Mouse (Mus musculus): ENCODE data around the gene Dlx5. TPM values are rescaled to one million over a fixed set of nuclear protein-coding genes. Genes with fewer than 3 reads are reported as not detected.

Dlx5 gene
- polyA plus RNA-seq, 1 experiment from 2014 or later, result not detected

- Histone ChIP-seq H3K4me3 (ENCODE audit: inconsistent target) (no peak overlapping the region), H3K36me3 (ENCODE audit: inconsistent target) (no peaks in the 10 kb centered on the region), H3K79me2 (ENCODE audit: inconsistent target) (no peaks in the 10 kb centered on the region), H3K27ac (no peak overlapping the region)
- WGBS (ENCODE audit: missing documents), result 7% methylated on average over 44 of the region's 44 CpGs
Measured at GRCm38 (mm10) chr6:6879371-6880325, 2.2 kb downstream of the Dlx5 start.

- Histone ChIP-seq H3K79me2 (ENCODE audit: inconsistent target) (no peaks in the 10 kb centered on the region), H3K27ac (no peak overlapping the region), H3K36me3 (ENCODE audit: inconsistent target) (no peaks in the 10 kb centered on the region), H3K4me3 (ENCODE audit: inconsistent target) (no peak overlapping the region)
- 7% methylated on average over 14 of the region's 14 CpGs for WGBS (ENCODE audit: missing documents)
Measured at GRCm38 (mm10) chr6:6878841-6879291, 3.0 kb downstream of the Dlx5 start.

GRCm38 (mm10) chr6:6877981-6878840 lies 3.7 kb downstream of the Dlx5 start:
- no peak overlapping the region for H3K27ac ChIP-seq
- H3K79me2 ChIP-seq (ENCODE audit: inconsistent target), result no peaks in the 10 kb centered on the region
- H3K36me3 ChIP-seq (ENCODE audit: inconsistent target), result no peaks in the 10 kb centered on the region
- H3K4me3 ChIP-seq (ENCODE audit: inconsistent target), result no peak overlapping the region
- WGBS (ENCODE audit: missing documents), result 8% methylated on average over 34 of the region's 34 CpGs

- Histone ChIP-seq H3K79me2 (ENCODE audit: inconsistent target) (no peaks in the 10 kb centered on the region), H3K27ac (no peak overlapping the region), H3K4me3 (ENCODE audit: inconsistent target) (no peak overlapping the region), H3K36me3 (ENCODE audit: inconsistent target) (no peaks in the 10 kb centered on the region)
- WGBS (ENCODE audit: missing documents), result 12% methylated on average over 5 of the region's 5 CpGs
Measured at GRCm38 (mm10) chr6:6877346-6877910, 4.5 kb downstream of the Dlx5 start.

GRCm38 (mm10) chr6:6876731-6877130 lies 5.2 kb downstream of the Dlx5 start:
- no peaks in the 10 kb centered on the region for H3K79me2 ChIP-seq (ENCODE audit: inconsistent target)
- H3K36me3 ChIP-seq (ENCODE audit: inconsistent target), result no peaks in the 10 kb centered on the region
- WGBS (ENCODE audit: missing documents), result 8% methylated on average over 7 of the region's 7 CpGs
- H3K27ac ChIP-seq, result no peak overlapping the region
- H3K4me3 ChIP-seq (ENCODE audit: inconsistent target), result no peak overlapping the region

GRCm38 (mm10) chr6:6876231-6876630 lies 5.7 kb downstream of the Dlx5 start:
- Histone ChIP-seq H3K27ac (no peak overlapping the region), H3K79me2 (ENCODE audit: inconsistent target) (no peaks in the 10 kb centered on the region), H3K36me3 (ENCODE audit: inconsistent target) (no peaks in the 10 kb centered on the region), H3K4me3 (ENCODE audit: inconsistent target) (no peak overlapping the region)
- 15% methylated on average over 2 of the region's 2 CpGs for WGBS (ENCODE audit: missing documents)

- H3K4me3 ChIP-seq (ENCODE audit: inconsistent target), result no peak overlapping the region
- WGBS (ENCODE audit: missing documents), result 22% methylated on average over 8 of the region's 9 CpGs
- no peak overlapping the region for H3K27ac ChIP-seq
- no peaks in the 10 kb centered on the region for H3K36me3 ChIP-seq (ENCODE audit: inconsistent target)
- H3K79me2 ChIP-seq (ENCODE audit: inconsistent target), result no peaks in the 10 kb centered on the region
Measured at GRCm38 (mm10) chr6:6875676-6876075, 6.2 kb downstream of the Dlx5 start.

- Histone ChIP-seq H3K4me3 (ENCODE audit: inconsistent target) (no peak overlapping the region), H3K79me2 (ENCODE audit: inconsistent target) (no peaks in the 10 kb centered on the region), H3K27ac (no peak overlapping the region), H3K36me3 (ENCODE audit: inconsistent target) (no peaks in the 10 kb centered on the region)
- 10% methylated on average over 11 of the region's 11 CpGs for WGBS (ENCODE audit: missing documents)
Measured at GRCm38 (mm10) chr6:6875136-6875535, 6.7 kb downstream of the Dlx5 start.

GRCm38 (mm10) chr6:6874073-6874771 lies 7.7 kb downstream of the Dlx5 start:
- WGBS (ENCODE audit: missing documents), result 9% methylated on average over 25 of the region's 25 CpGs
- no peak overlapping the region for H3K27ac ChIP-seq
- no peak overlapping the region for H3K4me3 ChIP-seq (ENCODE audit: inconsistent target)
- no peaks in the 10 kb centered on the region for H3K79me2 ChIP-seq (ENCODE audit: inconsistent target)
- H3K36me3 ChIP-seq (ENCODE audit: inconsistent target), result no peaks in the 10 kb centered on the region

GRCm38 (mm10) chr6:6873476-6874072 lies 8.3 kb downstream of the Dlx5 start:
- H3K4me3 ChIP-seq (ENCODE audit: inconsistent target), result no peak overlapping the region
- 9% methylated on average over 19 of the region's 19 CpGs for WGBS (ENCODE audit: missing documents)
- H3K36me3 ChIP-seq (ENCODE audit: inconsistent target), result no peaks in the 10 kb centered on the region
- H3K79me2 ChIP-seq (ENCODE audit: inconsistent target), result no peaks in the 10 kb centered on the region
- H3K27ac ChIP-seq, result no peak overlapping the region

- H3K27ac ChIP-seq, result no peak overlapping the region
- H3K36me3 ChIP-seq (ENCODE audit: inconsistent target), result no peaks in the 10 kb centered on the region
- no peaks in the 10 kb centered on the region for H3K79me2 ChIP-seq (ENCODE audit: inconsistent target)
- WGBS (ENCODE audit: missing documents), result 9% methylated on average over 4 of the region's 5 CpGs
- no peak overlapping the region for H3K4me3 ChIP-seq (ENCODE audit: inconsistent target)
Measured at GRCm38 (mm10) chr6:6872873-6873272, 9.0 kb downstream of the Dlx5 start.

- Histone ChIP-seq H3K36me3 (ENCODE audit: inconsistent target) (no peaks in the 10 kb centered on the region), H3K79me2 (ENCODE audit: inconsistent target) (no peaks in the 10 kb centered on the region), H3K4me3 (ENCODE audit: inconsistent target) (no peak overlapping the region), H3K27ac (no peak overlapping the region)
- 19% methylated on average over 4 of the region's 5 CpGs for WGBS (ENCODE audit: missing documents)
Measured at GRCm38 (mm10) chr6:6871692-6872091, 10.2 kb downstream of the Dlx5 start.

- 7% methylated on average over 7 of the region's 7 CpGs for WGBS (ENCODE audit: missing documents)
- Histone ChIP-seq H3K36me3 (ENCODE audit: inconsistent target) (no peaks in the 10 kb centered on the region), H3K4me3 (ENCODE audit: inconsistent target) (no peak overlapping the region), H3K27ac (no peak overlapping the region), H3K79me2 (ENCODE audit: inconsistent target) (no peaks in the 10 kb centered on the region)
Measured at GRCm38 (mm10) chr6:6870876-6871420, 10.9 kb downstream of the Dlx5 start.

Data from macrophage (primary cell).